Mouse (Mus musculus) brain, embryonic 14.5 days (tissue): ENCODE measurements around the gene Clec16a.

Experiments used
- CTCF ChIP-seq: fragments of 200-500 bp; IDR thresholded peaks from 2 replicates; pipeline ENCODE4 v1.5.1; 2012; ENCODE audit warnings: inconsistent platforms, mild to moderate bottlenecking, moderate library complexity, borderline replicate concordance; ENCODE audit not compliant: insufficient read depth, insufficient read length; ENCODE audit errors: extremely low read depth
- POLR2A ChIP-seq: fragments of 200-500 bp; IDR thresholded peaks from 2 replicates; pipeline ENCODE4 v1.6.1; 2012; ENCODE audit warnings: mild to moderate bottlenecking, inconsistent platforms, borderline replicate concordance; ENCODE audit not compliant: poor library complexity, insufficient read depth, insufficient read length, severe bottlenecking; ENCODE audit errors: extremely low read depth

DNA sequence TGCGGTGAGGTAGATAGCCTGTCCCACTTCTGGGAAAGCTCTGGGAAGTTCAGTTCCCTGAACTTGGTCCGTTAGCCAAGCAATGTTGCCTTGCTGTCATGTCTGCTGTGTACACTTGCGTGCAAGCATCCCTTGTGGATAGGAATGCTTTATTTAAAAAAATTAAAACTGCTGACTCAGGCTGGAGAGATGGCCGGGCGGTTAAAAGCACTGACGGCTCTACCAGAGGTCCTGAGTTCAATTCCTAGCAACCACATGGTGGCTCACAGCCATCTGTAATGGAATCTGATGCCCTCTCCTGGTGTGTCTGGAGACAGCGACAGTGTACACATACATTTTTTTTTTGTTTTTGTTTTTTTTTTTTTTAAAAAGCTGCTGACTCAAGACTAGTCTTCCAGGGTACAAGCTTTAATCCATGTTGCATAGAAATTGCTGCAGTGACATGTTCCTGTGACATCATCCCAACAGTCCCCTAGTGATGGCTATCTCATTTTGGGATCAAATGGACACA, 242.5 kb downstream of the Clec16a start:
- TF ChIP-seq CTCF (no peak), POLR2A (no peak)
